Mouse (Mus musculus) cerebellum, adult 18-20 months (tissue): Measurements from ENCODE around the gene Hspa1a.
A peak's percentile ranks its signal among the peaks of the same experiment; 100 is the strongest.

Source experiments
- DNase-seq, 2 experiments: peaks; one replicate each; pipeline ENCODE4 v3.0.0; 2021

The Hspa1a gene

DNA sequence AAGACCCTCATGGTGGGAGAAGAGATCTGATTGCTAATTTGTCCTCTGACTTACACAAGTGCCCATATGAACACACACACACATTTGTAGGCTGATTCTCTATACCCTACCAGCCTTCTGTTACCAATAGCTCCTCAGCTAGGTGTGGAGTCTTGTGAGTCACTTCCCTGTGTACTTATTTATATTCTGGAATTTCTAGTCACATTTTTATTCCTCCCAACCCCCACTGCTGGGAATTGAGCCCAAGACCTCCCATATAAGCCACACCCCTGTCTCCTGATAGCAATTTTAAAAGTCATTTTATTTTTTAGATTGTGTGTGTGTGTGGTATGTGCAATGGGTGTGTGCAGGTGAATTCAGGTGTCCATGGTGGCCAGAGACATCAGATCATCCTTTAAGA, 27.6 kb downstream of the Hspa1a start:
- DNase-seq: no peak

- DNase-seq: no peak
Measured at GRCm38 (mm10) chr17:34943128-34943815, 28.7 kb downstream of the Hspa1a start.

DNA sequence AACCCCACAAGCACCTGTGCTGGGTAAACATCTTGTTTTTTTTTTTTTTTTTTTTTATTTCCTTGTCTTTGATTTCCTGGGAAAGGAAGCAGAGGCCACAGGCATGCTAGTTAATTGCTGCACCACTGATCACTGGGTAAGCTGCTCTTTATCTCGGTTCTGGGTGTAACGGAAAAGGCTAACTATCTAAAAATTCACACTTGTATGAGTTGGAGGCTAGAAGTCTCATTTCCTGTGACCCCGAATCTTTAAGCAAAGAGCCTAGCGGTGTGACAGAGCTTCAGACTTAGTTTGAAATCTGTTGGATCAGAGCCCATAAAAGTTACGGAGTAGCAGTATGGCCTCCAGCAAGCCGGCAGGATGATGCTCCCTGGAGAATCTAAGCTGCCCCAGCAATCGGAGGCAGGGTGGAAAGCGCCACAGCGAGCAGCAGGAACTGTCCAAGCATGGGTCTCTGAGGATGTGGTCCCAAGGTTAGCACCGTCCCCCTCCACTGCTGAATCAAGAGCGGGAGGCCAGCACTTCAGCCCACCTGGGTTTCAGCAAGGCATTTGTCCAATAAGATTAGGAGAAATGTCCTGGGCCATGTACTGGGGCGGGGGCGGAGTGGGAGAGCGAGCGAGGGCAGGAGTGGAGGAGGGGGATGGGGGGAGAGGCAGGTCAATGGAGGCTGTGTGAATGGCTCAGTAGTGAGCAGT, 30.5 kb downstream of the Hspa1a start:
- DNase-seq: no peak

DNA sequence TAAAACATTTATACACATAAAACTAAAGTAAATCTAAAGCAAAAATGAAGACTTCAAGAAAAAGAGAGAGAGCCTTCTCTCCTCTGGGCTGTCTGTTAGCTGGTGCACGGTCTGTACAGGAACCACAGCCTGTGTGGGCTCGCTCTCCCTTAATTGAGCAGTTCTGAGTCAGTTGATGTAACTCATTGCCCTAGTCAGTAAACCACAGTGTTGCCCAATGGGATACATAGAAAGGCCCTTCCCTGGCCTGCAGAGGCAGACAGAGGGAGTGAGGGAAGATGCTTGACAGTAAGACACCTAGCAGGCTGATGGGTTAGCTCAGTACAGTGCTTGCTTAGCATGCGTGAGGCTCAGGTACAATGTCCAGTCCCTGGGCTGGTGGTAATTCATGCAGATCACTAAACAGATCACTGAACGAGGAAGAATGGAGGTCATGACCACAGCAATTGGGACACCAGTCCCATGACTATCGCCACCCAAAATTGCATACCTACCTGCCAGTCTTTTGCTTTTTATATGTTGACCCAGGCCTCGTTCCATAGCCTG, 33.9 kb downstream of the Hspa1a start:
- no peak for DNase-seq

DNA sequence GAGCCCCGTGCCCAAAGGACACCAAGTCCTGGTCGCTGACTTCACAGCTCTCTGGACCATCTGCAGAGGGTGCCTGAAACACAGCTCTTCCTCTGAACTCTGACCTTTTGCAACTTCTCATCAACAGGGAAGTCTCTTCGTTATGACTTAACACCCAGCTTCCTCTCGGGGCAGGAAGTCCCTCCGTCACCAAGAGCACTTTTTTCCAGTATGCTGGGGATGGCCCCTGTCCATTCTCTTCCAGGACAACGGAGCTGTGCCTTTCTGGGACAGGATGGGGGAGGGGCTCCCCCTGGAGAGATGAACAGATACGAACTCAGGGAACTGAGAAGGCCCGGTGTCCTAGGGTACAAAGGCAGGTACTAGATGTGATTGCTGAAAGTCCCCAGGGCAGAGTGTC, 37.1 kb downstream of the Hspa1a start:
- no peak for DNase-seq

- no peak for DNase-seq
Measured at GRCm38 (mm10) chr17:34934031-34934430, 37.9 kb downstream of the Hspa1a start.

- no peak for DNase-seq
Measured at GRCm38 (mm10) chr17:34932287-34932686, 39.7 kb downstream of the Hspa1a start.

DNA sequence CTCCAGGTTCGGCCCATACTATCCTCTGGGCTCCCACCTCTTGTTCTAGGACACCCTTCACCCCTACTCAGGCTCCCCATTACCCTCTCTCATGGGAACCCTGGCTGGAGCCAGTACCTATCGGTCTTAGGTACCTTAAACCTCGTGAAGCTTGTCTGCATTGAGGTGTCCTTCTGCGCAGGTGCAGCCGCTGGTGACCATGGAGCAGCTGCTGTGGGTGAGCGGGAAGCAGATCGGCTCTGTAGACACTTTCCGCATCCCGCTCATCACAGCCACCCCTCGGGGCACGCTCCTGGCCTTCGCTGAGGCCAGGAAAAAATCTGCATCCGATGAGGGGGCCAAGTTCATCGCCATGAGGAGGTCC, 40.2 kb downstream of the Hspa1a start:
- peak; percentile 58 to 65 for DNase-seq

GRCm38 (mm10) chr17:34931061-34931734, 40.8 kb downstream of the Hspa1a start, which contains the start of gene Neu1:
Gene Neu1 (plus strand): TSS chr17:34931253.
- peak; percentile 99 to 100 for DNase-seq

GRCm38 (mm10) chr17:34928841-34929240, 43.1 kb downstream of the Hspa1a start:
- DNase-seq: no peak

DNA sequence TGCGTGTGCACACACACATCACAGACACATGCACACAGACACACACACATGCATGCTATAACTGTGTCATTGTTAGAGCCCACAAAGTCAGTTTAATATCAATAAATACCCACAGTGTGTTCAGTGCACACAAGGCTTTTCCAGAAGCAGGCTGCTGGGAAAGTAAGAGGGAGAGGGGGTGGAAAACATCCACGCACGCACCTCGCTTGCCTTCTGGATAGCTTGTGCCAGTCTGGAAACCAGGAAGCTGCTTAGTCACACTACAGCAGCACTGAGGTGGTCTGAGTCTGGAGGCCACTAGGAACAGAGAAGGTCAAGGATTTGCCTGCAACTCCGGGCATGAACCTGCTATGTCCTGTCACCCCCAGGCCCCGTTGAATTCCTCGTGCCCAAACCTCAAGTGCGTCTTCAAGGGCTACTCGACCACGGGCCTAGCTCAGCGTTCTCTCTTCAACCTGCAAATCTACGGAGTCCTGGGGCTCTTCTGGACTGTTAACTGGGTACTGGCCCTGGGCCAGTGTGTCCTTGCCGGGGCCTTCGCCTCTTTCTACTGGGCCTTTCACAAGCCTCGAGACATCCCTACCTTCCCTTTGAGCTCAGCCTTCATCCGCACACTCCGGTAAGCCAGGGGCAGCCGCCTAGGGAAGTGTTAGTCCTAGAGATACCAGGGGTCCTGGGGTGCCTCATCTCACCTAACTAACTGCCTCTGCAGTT, 44.5 kb downstream of the Hspa1a start:
- DNase-seq: no peak

GRCm38 (mm10) chr17:34924258-34924657, 47.7 kb downstream of the Hspa1a start:
- DNase-seq: no peak

GRCm38 (mm10) chr17:34922939-34923338, 49.0 kb downstream of the Hspa1a start:
- DNase-seq: no peak
